Mouse (Mus musculus) lung, embryonic 15.5 days (tissue): Measurements from ENCODE around the gene Rpa3. TPM values are rescaled to one million over a fixed set of nuclear protein-coding genes. Genes with fewer than 3 reads are reported as not detected.

ENCODE experiments used
- ATAC-seq: fragments of 200-750 bp; cut with Nextera tagmentation; 2 replicates; pipeline ENCODE4 v1.8.0; 2017; ENCODE audit warnings: moderate number of reproducible peaks, borderline replicate concordance; ENCODE audit not compliant: low FRiP score, low TSS enrichment; ENCODE audit errors: extremely low read depth
- H3K27ac ChIP-seq: fragments of 300-500 bp; sonication (generic); 2 replicates; pipeline ENCODE4 v1.5.1; 2015; ENCODE audit warnings: moderate library complexity, mild to moderate bottlenecking, inconsistent platforms
- H3K27me3 ChIP-seq: fragments of 300-500 bp; sonication (generic); 2 replicates; pipeline ENCODE4 v1.6.1; 2015; ENCODE audit warnings: inconsistent platforms
- H3K36me3 ChIP-seq: fragments of 300-500 bp; sonication (generic); 2 replicates; pipeline ENCODE4 v1.6.1; 2015; ENCODE audit warnings: inconsistent platforms
- H3K4me1 ChIP-seq: fragments of 300-500 bp; sonication (generic); 2 replicates; pipeline ENCODE4 v1.6.1; 2015; ENCODE audit warnings: inconsistent platforms
- H3K4me2 ChIP-seq: fragments of 300-500 bp; sonication (generic); 2 replicates; pipeline ENCODE4 v1.6.1; 2015; ENCODE audit warnings: inconsistent platforms, mild to moderate bottlenecking, moderate library complexity
- H3K4me3 ChIP-seq: fragments of 300-500 bp; sonication (generic); 2 replicates; pipeline ENCODE4 v1.5.1; 2015; ENCODE audit warnings: mild to moderate bottlenecking, inconsistent platforms
- H3K9ac ChIP-seq: fragments of 300-500 bp; sonication (generic); 2 replicates; pipeline ENCODE4 v1.6.1; 2015; ENCODE audit warnings: inconsistent platforms
- H3K9me3 ChIP-seq: fragments of 300-500 bp; sonication (generic); 2 replicates; pipeline ENCODE4 v1.6.1; 2016; ENCODE audit warnings: inconsistent platforms
- WGBS: fragments of 180-500 bp; shearing (Covaris S2); methylation state at CpG from one replicate; pipeline ENCODE4 v1.1.7; 2015; 5-methylcytosine and 5-hydroxymethylcytosine counted together
- polyA plus RNA-seq: library from polyadenylated mRNA; unstranded; fragments of >200 nt; fragmentation: Nextera tagmentation; extraction: Ambion mirVana; gene quantifications from 2 replicates; pipeline ENCODE4 v1.2.1, GENCODE M21; 2015

Gene Rpa3
- polyA plus RNA-seq, 1 experiment from 2014 or later, result 166 TPM

GRCm38 (mm10) chr6:8275098-8275497, 16.1 kb upstream of the Rpa3 start:
- H3K9me3 ChIP-seq, result no peaks in the 10 kb centered on the region
- ATAC-seq, result no peak
- H3K27ac ChIP-seq, result no peak overlapping the region
- 0 out of 2 replicates have a peak, but pooled peaks cover 5% of the 10 kb centered on the region for H3K36me3 ChIP-seq
- no peak overlapping the region for H3K4me3 ChIP-seq
- H3K4me1 ChIP-seq, result no peaks in the 10 kb centered on the region
- no peaks in the 10 kb centered on the region for H3K27me3 ChIP-seq
- no peak overlapping the region for H3K9ac ChIP-seq
- no peak overlapping the region for H3K4me2 ChIP-seq
- 14% methylated on average over 1 of the region's 1 CpGs for WGBS

GRCm38 (mm10) chr6:8274387-8275054, 15.5 kb upstream of the Rpa3 start:
- Histone ChIP-seq H3K4me2 (no peak overlapping the region), H3K4me1 (no peaks in the 10 kb centered on the region), H3K27me3 (no peaks in the 10 kb centered on the region), H3K4me3 (no peak overlapping the region), H3K9me3 (no peaks in the 10 kb centered on the region), H3K36me3 (0 out of 2 replicates have a peak, but pooled peaks cover 5% of the 10 kb centered on the region), H3K27ac (no peak overlapping the region), H3K9ac (no peak overlapping the region)
- ATAC-seq, result no peak
- WGBS, result 26% methylated on average over 6 of the region's 6 CpGs

- Histone ChIP-seq H3K9me3 (no peaks in the 10 kb centered on the region), H3K9ac (no peak overlapping the region), H3K27ac (no peak overlapping the region), H3K36me3 (0 out of 2 replicates have a peak, but pooled peaks cover 5% of the 10 kb centered on the region), H3K27me3 (no peaks in the 10 kb centered on the region), H3K4me2 (no peak overlapping the region), H3K4me3 (no peak overlapping the region), H3K4me1 (no peaks in the 10 kb centered on the region)
- WGBS, result 84% methylated on average over 3 of the region's 3 CpGs
- no peak for ATAC-seq
Observed at GRCm38 (mm10) chr6:8271047-8271446, 12.1 kb upstream of the Rpa3 start.

GRCm38 (mm10) chr6:8259667-8260044, 683 bp upstream of the Rpa3 start:
- no peaks in the 10 kb centered on the region for H3K9me3 ChIP-seq
- peaks cover 4% of the 10 kb centered on the region; the same call in 1 of the 2 replicates for H3K36me3 ChIP-seq
- H3K27ac ChIP-seq, result peak overlapping the region; percentile 83
- H3K4me3 ChIP-seq, result peak overlapping the region; percentile 91
- peak overlapping the region; percentile 81 for H3K9ac ChIP-seq
- H3K4me2 ChIP-seq, result peak overlapping the region; percentile 90
- no peaks in the 10 kb centered on the region for H3K27me3 ChIP-seq
- peaks cover 16% of the 10 kb centered on the region; the same call in 1 of the 2 replicates for H3K4me1 ChIP-seq
- WGBS, result under 1% methylated on average over 8 of the region's 8 CpGs
- ATAC-seq, result no peak

GRCm38 (mm10) chr6:8258316-8258715, 657 bp downstream of the Rpa3 start:
- peak overlapping the region; percentile 60 for H3K9ac ChIP-seq
- peaks cover 8% of the 10 kb centered on the region; the same call in 1 of the 2 replicates for H3K36me3 ChIP-seq
- ATAC-seq, result no peak
- WGBS, result 7% methylated on average over 6 of the region's 6 CpGs
- no peaks in the 10 kb centered on the region for H3K9me3 ChIP-seq
- no peak overlapping the region for H3K27ac ChIP-seq
- H3K4me1 ChIP-seq, result peaks cover 16% of the 10 kb centered on the region; the same call in 1 of the 2 replicates
- H3K4me3 ChIP-seq, result peak overlapping the region; percentile 91
- peak overlapping the region; percentile 72 for H3K4me2 ChIP-seq
- no peaks in the 10 kb centered on the region for H3K27me3 ChIP-seq

GRCm38 (mm10) chr6:8228596-8228995, 30.4 kb downstream of the Rpa3 start:
- no peak for ATAC-seq
- H3K4me2 ChIP-seq, result no peak overlapping the region
- no peak overlapping the region for H3K9ac ChIP-seq
- WGBS, result 83% methylated on average over 3 of the region's 3 CpGs
- no peaks in the 10 kb centered on the region for H3K4me1 ChIP-seq
- H3K9me3 ChIP-seq, result no peaks in the 10 kb centered on the region
- H3K36me3 ChIP-seq, result peaks cover 35% of the 10 kb centered on the region
- no peak overlapping the region for H3K27ac ChIP-seq
- no peak overlapping the region for H3K4me3 ChIP-seq
- H3K27me3 ChIP-seq, result no peaks in the 10 kb centered on the region

- H3K36me3 ChIP-seq, result peaks cover 25% of the 10 kb centered on the region
Observed at GRCm38 (mm10) chr6:8227035-8227434, 31.9 kb downstream of the Rpa3 start.

GRCm38 (mm10) chr6:8210661-8211060, 48.3 kb downstream of the Rpa3 start:
- Histone ChIP-seq H3K4me1 (peaks cover 11% of the 10 kb centered on the region), H3K27me3 (no peaks in the 10 kb centered on the region), H3K4me3 (no peak overlapping the region), H3K4me2 (peak overlapping the region; percentile 52), H3K27ac (no peak overlapping the region), H3K9me3 (no peaks in the 10 kb centered on the region), H3K36me3 (peaks cover 10% of the 10 kb centered on the region; the same call in 1 of the 2 replicates), H3K9ac (no peak overlapping the region)
- WGBS, result 90% methylated on average over 3 of the region's 3 CpGs
- no peak for ATAC-seq

More at GRCm38 (mm10) chr6:8227035-8227434, 31.9 kb downstream of the Rpa3 start:
- Histone ChIP-seq H3K9me3 (no peaks in the 10 kb centered on the region), H3K27me3 (no peaks in the 10 kb centered on the region), H3K4me3 (no peak overlapping the region), H3K27ac (no peak overlapping the region), H3K4me1 (no peaks in the 10 kb centered on the region), H3K9ac (no peak overlapping the region), H3K4me2 (no peak overlapping the region)
- no peak for ATAC-seq
- 79% methylated on average over 3 of the region's 3 CpGs for WGBS

GRCm38 (mm10) chr6:8209866-8210186, 49.1 kb downstream of the Rpa3 start:
- Histone ChIP-seq H3K9me3 (no peaks in the 10 kb centered on the region), H3K9ac (peak overlapping the region; percentile 89), H3K36me3 (0 out of 2 replicates have a peak, but pooled peaks cover 2% of the 10 kb centered on the region), H3K4me3 (peak overlapping the region; percentile 89), H3K27me3 (no peaks in the 10 kb centered on the region), H3K27ac (peak overlapping the region; percentile 96), H3K4me2 (peak overlapping the region; percentile 52), H3K4me1 (peaks cover 11% of the 10 kb centered on the region)
- 6% methylated on average over 10 of the region's 10 CpGs for WGBS
- no peak for ATAC-seq

- Histone ChIP-seq H3K27me3 (no peaks in the 10 kb centered on the region), H3K4me1 (peaks cover 11% of the 10 kb centered on the region), H3K4me2 (peak within 1 kb of the TSS; percentile 52), H3K9me3 (no peaks in the 10 kb centered on the region), H3K4me3 (peak within 1 kb of the TSS; percentile 89), H3K36me3 (no peaks in the 10 kb centered on the region), H3K9ac (peak within 1 kb of the TSS; percentile 89), H3K27ac (peak within 1 kb of the TSS; percentile 96)
- under 1% methylated on average over 90 of the region's 90 CpGs for WGBS
- peak; percentile 99 for ATAC-seq
Observed at GRCm38 (mm10) chr6:8209047-8209865, 49.7 kb downstream of the Rpa3 start, which contains the start of gene Mios. Mios (plus strand) TSS chr6:8209222.
